Mouse (Mus musculus): Measurements from ENCODE around the gene Stra6.

The Stra6 gene

DNA sequence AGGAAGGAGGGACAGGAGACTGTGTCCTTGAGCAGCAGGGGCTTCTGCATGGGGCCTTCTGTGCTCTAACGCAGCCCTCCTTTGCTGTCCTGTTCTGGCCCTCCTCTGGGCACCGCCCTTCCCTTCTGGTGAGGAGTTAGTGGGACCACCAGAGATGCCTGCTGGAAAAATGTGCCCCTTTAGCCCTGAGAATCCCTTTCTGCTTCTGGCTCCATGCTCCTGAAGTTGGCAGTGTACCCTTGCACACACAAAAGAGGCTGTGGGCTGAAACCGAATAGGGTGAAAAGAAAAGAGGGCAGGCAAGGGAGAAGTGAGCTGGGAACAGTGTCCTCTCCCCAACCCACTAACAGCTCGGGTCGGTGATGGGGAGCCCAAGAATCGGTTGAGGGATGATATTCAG is 14.4 kb upstream of the Stra6 start:
- CTCF ChIA-PET, result no interaction called here

DNA sequence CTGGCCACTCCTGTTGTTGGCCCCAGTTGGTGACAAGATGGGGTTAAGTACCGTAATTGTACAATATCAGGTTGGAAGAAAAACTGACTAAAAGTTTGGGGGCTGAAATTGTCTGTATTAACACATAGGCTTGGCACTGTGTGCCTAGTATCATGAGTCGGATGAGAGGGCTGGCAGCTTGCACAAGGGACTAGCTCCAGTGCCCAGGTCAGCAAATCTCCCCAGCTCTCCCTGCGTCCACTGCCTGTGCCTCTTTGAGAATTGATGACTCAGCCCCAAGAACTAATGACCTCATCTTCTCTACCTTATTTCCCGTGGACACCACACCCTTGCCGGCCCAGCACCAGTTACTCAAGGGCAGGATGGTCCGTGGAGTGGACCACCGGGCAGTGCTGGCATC is 13.7 kb upstream of the Stra6 start:
- CTCF ChIA-PET, result no interaction called here

DNA sequence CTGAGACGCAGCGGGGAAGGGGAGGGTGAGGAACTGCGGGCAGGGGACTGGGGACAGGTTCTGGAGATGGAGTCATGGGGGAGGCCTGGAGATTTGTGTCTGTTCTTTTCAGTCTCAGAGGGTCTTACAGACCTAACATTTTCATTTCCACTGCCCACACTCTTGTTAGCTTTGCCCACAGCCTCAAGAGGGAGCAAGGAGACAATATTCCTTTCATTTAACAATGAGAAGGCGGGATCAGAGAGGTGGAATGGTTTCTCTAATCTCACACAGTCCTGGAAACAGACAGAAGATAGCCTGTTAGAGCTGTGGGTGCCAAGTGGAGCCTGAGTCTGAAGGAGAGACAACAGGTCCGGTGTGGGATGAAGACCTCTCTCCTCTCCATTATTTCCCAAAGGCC is 11.7 kb upstream of the Stra6 start:
- CTCF ChIA-PET, result interaction anchor here (0.7 kb wide), 1 partner anchor 34 kb away, joined by 3 read pairs; no protein-coding TSS in a partner anchor

DNA sequence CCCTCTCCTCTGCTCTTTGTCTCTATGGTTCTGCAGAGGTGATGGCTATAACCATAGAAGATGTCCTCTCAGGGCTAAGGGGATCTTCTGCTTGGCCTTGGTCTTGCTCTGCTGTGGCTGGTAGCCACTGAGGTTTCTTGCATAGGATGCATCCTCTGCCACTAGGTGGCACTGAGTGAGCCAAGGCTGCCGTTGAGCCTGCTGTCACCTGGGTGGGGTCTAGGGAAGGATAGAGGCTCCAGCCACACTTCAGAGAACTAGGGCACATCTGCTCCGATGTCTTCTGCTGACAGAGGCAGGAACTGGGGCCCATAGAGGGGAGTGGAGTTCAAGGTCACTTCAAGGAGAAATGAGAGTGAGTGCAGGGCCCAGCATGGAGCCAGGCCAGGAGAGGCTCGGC is 10.5 kb upstream of the Stra6 start:
- CTCF ChIA-PET, result no interaction called here

DNA sequence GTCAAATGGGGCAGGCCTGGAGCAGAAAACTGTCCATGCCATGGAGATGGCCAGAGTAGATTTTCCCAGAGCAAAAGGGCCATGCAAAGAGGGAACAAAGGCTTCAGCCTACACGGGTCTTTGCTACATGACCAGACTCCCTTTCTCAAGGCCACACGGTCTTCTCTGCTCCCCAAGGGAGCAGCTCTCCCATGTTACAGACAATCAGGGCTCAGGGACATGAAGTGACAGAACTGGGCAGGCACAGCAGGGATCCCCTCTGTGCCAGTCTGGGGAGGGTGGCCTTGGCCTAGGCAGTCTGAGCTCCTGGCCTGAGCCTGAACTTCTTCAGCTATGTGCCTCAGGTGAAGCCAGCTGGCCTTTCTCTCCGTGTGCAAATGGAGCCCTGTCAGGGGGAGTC is 10.0 kb upstream of the Stra6 start:
- CTCF ChIA-PET, result interaction anchor here (0.9 kb wide), 1 partner anchor 151 kb away, joined by 5 read pairs; the partner anchor contains the start of genes Islr and Islr2

DNA sequence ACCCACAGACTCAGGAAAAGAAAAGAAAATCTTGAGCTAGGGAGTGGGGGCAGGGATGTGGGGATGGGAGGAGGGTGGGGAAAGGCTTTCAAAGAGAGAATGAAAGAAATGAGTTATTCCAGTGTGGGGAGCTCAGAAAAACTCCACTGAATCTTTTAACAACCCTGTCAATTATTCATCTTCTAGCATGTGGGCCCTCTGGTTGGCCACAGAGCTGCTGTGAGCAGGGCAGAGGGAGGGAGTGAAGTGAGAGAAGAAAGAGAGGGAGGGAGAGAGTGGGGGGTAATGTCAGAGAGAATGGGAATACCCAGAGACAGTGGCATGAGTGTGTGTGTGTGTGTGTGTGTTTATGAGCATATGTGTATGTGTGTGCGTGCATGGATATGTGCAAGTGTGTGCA is 9.6 kb upstream of the Stra6 start:
- CTCF ChIA-PET, result interaction anchor here (0.9 kb wide), 1 partner anchor 150 kb away, joined by 5 read pairs; the partner anchor contains the start of genes Islr and Islr2

DNA sequence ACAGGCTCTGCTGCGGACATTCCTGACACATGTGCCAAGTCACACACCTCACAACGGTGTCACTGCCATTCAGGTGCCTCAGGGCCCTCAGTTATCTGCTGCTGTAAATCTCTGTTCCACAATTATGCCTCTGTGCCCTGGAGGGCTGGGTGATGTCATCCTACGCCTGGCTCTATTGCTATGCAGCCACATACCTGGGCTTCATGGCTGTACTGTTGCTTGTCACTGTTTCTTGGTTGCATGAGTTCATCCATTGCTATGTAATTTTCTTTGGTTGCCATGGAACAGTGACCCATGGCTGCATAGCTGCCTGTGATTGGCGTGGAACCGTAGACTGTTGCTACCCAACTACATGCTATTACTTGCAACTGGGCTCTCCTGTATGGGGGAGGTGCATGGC is 7.9 kb upstream of the Stra6 start:
- CTCF ChIA-PET, result no interaction called here

DNA sequence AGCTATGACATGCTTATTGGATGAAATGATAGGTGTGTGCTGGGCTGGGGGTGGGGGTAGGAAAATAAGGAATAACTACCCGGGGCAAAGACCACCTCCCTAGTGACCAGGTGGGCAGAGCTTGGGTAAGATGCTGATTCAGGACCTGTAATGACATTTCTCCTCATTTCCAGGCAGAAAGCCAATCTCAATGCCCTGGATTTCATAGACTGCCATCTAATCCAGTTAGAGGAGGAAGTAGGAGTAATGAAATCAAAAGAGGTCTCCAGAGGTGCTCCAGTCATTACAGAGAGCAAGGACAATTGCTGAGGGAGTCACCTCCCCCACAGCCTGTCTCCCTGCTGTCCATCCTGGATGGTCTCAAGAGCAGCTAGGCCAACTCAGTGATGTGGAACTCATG is 3.7 kb upstream of the Stra6 start:
- CTCF ChIA-PET, result no interaction called here

DNA sequence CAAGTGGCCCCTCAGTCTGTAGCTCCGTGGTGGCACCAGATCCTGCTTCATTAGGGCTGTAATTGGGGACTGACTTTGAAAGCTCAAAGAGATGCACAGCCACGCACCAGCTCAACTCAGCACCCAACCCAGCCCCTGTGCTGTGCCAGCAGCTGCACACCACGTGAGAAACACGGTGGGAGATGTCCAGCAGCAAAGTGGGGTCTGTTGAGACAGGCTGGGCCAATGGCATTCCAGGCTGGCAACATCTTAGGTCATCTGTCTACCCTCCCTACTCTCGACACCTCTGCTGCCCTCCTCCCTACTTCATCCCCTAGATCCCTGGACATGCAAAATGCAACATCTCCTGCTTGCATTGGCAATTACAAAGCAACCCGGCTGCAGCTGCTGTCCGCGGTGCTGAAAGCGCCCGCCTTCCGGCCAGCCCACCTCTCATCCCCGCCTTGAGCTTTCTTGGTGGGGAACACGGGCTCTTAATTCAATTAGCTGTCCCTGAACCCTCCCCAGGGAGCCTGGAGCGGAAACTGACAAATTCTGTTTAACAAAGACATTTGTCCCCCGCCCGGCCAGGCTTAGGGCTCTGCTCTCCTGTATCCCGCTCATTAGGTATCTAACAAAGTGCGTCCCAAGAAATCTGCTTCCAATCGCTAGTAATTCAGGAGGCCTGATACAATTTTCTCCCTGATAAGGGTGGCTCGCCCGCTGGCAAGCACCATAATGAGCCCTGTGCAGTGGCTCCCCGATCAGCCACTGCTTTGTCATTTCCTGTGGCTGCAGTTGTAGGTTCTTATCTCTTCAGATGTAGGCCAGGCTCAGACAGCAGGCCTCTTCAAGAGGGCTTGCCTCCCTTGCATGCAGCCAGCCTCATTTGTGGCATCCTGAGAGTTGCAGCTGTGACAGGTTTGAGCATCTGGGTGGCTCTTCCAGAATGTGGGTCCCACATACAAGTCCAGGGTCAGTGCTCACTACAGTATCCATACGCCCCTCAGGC is 2.6 kb upstream of the Stra6 start:
- CTCF ChIA-PET, result no interaction called here

DNA sequence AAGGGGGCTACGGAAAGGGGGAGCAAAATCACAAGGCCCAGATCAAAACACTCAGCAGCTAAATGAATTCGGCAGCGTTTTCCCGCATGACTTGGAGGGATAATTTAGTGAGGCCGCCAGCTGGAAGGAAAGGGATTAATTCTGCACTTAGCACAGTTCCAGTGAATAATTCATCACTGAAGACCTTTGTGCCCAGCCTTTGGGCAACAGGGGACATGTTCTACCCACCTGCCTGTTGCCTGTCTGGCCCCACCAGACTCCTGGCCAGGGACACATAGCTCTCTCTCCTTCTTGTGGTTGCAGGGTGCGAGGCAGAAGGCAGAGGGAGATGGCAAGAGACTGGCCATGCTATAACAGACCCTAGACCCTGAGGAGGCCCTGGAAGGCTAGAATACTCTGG is 1.9 kb downstream of the Stra6 start:
- CTCF ChIA-PET, result no interaction called here

DNA sequence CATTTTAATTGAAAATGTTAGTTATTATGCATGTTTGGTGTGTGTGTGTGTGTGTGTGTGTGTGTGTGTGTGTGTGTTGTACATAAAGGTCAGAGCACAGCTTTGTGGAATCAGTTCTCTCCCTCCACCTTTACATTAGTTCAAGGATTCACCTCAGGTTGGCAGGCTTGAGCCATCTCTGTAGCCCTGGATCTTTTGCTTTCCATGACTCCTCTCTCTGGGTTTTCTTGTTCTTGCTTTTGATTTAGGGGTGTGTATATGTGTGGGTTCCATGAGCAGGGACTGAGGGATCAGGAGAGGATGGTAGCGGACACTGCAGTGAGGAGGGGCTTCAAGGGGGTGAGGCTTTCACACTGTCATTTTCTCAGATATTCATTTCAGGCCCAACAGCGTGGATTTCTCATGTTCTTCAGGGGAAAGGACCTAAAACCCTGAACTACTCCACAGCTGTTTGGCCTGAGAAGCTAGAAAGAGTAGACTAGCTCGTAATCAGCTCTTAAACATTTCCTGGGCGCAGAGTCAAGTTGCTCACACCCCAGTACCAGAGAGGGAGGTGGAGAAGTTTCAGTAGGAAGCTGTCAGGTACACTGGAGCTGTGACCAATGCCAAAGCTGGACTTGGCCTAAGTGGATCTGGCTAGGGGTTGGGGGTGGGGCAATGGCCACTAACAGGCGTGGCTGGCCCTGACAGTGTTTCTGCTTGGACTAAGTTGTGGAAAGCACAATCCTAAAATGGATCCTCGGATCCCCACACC is 2.6 kb downstream of the Stra6 start:
- CTCF ChIA-PET, result no interaction called here

DNA sequence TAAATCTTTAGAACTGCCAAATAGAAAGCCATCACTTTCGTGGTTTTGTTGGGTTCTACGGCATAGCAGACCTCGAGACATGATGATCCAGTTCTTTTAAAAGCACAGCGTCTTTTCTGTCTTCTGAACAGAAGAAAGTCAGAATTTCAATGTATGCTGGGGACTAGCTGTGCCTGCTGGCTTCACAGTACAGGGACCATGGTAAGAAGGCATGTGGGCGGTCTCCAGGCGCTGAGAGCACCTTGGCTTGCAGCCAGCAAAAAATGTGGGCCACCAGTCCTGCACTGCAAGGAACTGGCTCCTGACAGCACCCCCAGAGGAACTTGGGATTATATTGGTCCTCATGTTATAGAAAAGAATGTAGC is 3.1 kb downstream of the Stra6 start:
- CTCF ChIA-PET, result no interaction called here

DNA sequence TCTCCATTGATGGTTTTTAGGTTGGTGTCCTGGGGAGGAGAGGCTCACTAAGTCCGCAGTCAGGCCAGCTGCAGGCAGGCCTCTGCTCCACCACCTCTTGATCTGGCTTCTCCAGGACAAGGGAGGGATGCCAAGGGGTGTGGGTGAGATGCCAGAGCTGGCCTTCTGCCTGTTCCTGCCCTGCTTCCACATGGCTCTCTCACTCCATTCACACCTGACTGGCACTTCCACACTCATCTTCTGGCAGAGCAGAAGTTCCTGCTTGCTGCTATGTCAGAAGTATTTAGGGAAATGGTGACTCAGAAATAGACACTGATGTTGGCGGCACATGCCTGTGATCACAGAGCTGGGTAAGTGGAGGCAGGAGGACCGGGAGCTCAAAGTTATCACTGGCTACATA is 4.0 kb downstream of the Stra6 start:
- CTCF ChIA-PET, result interaction anchor here (0.6 kb wide), 1 partner anchor 13 kb away, joined by 3 read pairs; no protein-coding TSS in a partner anchor

DNA sequence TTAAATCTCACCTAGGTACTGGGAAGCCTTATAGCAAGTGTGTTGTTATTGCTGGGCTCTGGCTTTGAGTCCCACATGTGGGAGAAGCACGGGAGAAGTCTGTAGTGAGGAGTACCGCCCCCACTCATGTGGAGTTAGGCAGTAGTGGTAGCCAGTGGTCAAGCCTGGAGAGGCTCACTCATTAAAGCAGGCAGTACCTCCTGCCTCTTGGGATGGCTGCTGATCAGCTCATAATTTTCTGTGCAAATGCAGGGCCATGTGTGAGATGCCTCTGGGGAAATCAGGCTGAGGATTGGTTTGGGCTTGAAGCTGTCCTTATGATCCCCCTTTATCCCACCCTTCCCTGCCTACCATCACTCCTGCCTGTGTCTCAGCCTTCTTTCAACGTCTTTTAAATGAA is 11.0 kb downstream of the Stra6 start:
- CTCF ChIA-PET, result no interaction called here

DNA sequence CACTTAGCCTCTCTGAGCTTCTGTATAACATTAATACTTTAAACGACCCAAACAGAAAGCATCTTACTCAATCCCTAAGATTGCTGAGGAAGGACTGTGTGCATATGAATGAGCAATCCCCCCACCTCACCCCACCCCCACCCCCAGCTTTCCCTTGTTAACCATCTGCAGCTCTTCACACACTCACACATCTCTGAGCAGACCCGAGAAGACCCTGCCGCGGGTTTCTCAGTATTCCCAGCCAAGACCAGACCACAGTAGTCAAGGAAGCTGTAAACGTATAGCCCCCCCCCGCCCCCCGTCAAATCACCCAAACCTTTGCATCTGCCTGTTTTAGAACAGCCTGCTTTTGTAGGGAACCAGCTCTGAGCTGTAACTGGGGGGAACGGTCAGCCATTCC is 21.0 kb downstream of the Stra6 start:
- CTCF ChIA-PET, result interaction anchor here (0.6 kb wide), 2 partner anchors 464 to 932 kb away, joined by 3 to 5 read pairs; no protein-coding TSS in a partner anchor

DNA sequence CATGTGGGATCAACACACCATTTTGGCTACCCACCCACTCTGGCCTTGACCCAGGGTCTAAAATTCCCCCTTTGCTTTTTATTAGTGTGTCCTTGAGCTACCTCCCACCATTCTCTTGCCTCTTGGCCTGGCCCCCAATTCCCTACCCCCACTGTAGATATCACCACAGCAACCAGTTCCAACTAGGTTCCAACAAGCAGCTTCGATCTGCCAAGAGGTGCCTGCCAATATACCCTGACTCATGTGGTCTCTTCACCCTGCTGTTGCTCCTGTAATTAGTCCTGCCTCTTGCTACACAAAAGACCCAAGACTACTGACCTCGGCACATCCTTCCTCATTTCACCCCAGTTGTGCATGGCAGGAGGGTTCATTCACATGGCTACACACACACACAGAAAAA is 21.5 kb downstream of the Stra6 start:
- CTCF ChIA-PET, result interaction anchor here (0.6 kb wide), 2 partner anchors 465 to 932 kb away, joined by 3 to 5 read pairs; no protein-coding TSS in a partner anchor

DNA sequence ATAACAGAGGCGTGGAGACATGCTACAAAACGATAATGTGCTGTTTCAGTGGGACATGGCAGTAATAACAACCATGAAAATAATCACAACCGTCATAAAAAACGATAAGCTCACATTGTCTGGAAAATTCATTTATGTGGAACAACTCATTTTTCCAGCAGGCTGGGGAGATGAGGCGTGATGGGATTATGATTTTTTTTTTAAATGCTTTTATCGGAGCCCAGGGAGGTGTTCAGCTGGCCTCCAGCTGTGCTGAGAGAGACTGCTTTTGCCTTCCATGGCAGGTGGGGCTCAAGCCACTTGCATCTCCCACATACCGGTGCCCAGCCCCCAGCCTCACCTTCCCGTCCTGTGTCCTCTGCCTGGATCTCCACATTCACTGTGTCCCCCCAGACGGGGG is 22.6 kb downstream of the Stra6 start:
- CTCF ChIA-PET, result interaction anchor here (0.6 kb wide), 2 partner anchors 34 to 108 kb away, joined by 3 read pairs; no protein-coding TSS in a partner anchor

DNA sequence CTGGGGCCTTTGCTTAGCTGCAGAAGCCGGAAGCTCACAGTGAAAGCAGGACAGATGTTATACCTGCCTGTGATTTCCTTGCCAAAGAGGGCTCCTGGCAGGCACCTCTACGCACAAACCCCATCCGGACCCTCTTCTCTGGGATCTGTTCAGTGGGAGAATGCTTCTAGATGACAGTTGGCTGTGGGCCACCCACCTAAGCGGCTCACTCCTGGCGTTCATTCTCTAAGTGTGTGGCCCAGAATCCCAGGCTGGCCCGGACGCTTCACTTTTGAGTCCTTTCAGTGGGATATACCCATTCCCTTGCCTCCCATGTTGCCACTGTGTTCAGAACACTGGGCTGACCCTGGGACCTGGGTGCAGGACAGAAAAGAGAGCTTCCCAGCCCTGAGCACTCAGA is 23.3 kb downstream of the Stra6 start:
- CTCF ChIA-PET, result no interaction called here

DNA sequence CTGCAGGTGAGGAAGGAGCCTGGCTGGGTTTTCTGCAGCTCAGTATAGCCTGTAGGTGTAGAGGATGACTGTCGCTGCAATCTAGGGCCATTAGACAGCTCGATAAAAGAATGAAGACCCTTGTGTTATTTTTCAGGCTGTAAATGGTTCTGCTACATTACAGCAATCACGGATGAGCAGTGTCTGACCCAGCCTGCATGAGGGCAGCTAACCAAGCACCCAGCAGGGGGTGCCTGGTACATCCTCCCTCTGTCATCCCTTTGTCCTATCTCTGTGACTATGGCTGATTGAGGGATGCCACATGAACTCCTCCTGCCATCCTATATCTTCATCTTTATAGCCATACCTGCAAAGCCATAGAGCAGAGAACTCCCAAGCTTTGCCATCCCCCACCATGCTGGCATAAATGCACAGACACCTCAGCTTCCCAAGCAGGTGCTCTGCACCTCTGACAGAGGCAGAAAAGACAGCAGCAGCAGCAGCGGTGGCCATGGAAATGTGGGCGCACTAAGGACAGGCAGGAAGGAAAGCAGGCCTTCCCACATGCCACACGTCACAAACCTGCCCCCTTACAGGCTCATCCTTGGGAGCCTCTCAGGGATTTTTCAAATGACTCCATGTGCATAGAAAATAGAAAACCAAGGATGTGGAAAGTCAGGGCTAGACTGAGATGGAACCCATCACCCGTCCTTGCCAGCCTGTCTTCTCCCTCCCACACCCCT is 23.9 kb downstream of the Stra6 start:
- CTCF ChIA-PET, result no interaction called here

DNA sequence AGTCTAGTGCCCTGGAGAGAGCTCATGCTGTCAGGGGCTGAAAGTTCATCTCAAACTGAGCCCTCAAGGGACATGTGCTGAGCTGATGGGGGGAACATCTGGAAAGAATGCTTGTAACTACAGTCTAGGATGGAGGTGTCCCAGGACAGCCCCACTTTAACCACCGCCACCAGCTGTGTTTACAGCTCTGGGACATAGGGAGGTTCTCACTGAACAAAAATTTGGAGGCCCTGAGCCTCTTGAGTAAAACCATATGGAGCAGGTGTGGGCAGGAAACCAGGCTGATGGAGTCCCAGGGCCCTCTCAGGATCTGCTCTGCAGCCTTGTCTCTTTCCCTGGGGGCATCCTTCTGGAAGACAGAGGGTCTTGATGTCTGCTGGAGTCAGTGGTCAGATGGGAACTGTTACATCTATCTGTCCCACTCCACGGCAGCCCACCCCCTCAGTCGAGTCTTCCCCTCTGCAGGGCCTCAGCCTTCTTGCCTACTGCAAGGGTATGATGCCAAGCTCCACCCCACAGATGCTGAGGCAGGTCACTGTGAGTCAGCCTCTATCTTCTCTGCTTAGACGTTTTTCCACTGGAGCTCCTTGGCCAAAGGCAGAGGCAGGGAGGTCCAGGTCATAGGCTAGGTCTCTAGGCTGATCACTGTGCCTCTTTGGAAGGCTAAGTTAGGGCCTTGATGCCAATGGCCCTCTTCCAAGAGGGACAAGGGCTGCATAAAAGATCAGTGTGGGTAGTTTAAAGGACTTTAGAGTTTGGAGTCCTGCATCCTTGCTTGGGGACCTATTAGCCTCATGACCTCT is 28.2 kb downstream of the Stra6 start:
- CTCF ChIA-PET, result no interaction called here

DNA sequence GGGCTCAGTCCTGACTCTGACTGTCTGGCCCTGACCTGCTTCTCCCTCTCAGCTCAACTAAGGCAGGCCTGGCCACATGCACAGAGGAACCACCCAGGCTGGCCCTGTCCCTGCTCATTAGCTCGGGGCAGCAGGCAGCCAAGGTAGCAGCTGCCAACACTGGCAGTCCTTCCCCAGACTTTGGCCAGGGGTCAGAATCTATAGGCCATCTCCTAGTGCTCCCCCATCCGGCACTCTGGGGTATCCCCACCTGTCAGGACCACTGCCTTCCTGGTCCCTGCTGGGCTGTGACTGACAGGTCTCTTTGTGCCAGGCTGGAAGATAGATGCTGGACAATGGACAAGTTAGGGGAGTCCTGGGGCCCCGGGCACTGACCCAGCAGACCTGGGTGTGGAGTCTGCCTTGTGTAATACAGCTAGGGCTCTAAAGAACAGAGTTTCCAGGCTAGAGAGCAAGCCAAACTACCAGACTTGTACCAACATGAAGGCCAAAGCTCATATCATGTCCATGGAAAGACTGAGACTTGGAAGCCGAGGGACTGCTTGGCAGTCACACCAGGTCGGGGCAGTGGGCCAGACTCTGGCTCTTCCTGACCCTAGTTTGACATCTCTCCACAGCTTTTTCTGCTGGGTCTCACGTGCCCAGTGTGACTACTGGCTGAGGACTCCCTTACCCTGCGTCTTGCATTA is 29.1 kb downstream of the Stra6 start:
- CTCF ChIA-PET, result no interaction called here

Data from spleen, embryonic (tissue).